Mouse (Mus musculus): ENCODE data around the gene Gm37240. TPM values are rescaled to one million over a fixed set of nuclear protein-coding genes. Genes with fewer than 3 reads are reported as not detected.

Gene Gm37240
- polyA plus RNA-seq, 1 experiment from 2014 or later: 0.52 TPM

DNA sequence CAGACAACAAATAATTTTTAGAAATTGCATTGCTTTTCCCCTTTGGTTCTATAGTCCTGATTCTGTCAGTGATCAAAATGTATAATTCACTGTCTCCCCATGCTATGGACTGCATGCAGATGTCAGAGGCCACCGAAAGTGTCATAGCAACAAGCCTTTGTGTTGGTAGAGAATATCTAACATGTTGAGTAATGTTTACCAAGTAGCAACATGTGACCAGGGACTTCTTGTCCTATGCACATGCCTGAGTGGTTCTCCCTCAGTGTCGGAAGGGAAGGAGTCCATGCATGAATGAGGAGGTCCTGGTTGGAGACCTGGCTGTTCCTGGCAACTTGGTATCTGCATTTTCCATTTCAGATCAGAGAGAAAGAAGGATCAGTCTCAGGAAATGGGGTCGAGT, 221.2 kb downstream of the Gm37240 start:
- Histone ChIP-seq H3K4me1 (no peaks in the 10 kb centered on the region), H3K27me3 (replicated peaks) (peaks cover 7% of the 10 kb centered on the region; the same call in 1 of the 2 replicates), H3K27ac (no peak overlapping the region), H3K9ac (no peak overlapping the region), H3K9me3 (replicated peaks) (no peaks in the 10 kb centered on the region), H3K4me2 (no peak overlapping the region), H3K36me3 (no peaks in the 10 kb centered on the region), H3K4me3 (no peak overlapping the region)
- ATAC-seq: no peak
- WGBS (ENCODE audit: insufficient replicate concordance): 53% methylated on average over 3 of the region's 3 CpGs

DNA sequence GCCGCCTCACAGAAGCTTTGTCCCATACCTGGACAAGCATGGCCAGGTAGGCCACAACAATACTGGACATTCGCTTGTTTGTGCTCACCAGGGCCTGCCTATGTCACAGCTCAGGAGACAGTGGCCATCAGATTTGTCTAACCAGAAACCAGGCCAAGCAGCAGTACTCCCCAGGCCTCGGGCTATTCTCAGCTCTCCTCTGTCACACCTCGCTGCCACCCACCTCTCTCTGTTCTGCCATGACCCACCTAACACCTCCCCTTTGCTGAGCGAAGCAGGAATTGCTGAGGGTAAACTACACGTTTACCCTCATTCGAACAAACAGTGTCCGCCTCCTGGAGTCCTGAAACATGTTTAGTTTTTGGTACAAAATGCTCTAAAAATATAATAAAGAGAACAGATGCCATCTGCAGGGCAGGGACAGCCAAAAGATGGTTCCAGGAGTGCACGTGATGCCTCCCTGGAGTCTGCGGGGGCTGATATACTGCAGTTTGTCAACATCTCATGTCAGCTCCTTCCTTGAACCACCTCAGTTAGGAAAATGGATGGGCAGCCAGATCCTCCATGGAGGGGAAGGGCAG, 222.6 kb downstream of the Gm37240 start:
- H3K4me1 ChIP-seq: no peaks in the 10 kb centered on the region
- no peak overlapping the region for H3K9ac ChIP-seq
- no peak for ATAC-seq
- peaks cover 7% of the 10 kb centered on the region; the same call in 1 of the 2 replicates for H3K27me3 ChIP-seq (replicated peaks)
- H3K4me2 ChIP-seq: no peak overlapping the region
- no peak overlapping the region for H3K27ac ChIP-seq
- H3K4me3 ChIP-seq: no peak overlapping the region
- no peaks in the 10 kb centered on the region for H3K9me3 ChIP-seq (replicated peaks)
- 71% methylated on average over 10 of the region's 10 CpGs for WGBS (ENCODE audit: insufficient replicate concordance)
- H3K36me3 ChIP-seq: no peaks in the 10 kb centered on the region

DNA sequence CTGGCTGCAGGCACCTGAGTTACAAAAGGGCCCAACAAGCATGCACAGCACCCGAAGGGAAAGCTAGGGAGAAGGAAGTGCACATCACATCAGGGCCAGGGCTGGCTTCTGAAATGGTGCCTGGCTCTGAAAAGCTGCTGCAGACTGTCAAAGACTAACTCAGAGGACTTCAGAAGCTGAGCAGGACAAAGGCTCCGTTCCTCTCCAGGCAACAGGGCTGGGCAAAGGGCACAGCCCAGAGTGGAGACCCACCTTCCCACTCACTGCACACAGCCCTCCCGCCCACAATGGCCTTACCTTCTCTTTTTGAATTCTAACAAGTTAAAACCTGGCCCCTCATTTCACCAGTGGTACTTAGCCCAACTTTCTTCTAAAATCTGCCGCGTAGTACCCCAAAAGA, 223.5 kb downstream of the Gm37240 start:
- H3K4me2 ChIP-seq: no peak overlapping the region
- H3K27ac ChIP-seq: no peak overlapping the region
- H3K4me3 ChIP-seq: no peak overlapping the region
- no peaks in the 10 kb centered on the region for H3K4me1 ChIP-seq
- no peak for ATAC-seq
- no peaks in the 10 kb centered on the region for H3K9me3 ChIP-seq (replicated peaks)
- WGBS (ENCODE audit: insufficient replicate concordance): 70% methylated on average over 5 of the region's 5 CpGs
- no peak overlapping the region for H3K9ac ChIP-seq
- H3K36me3 ChIP-seq: no peaks in the 10 kb centered on the region
- peaks cover 7% of the 10 kb centered on the region; the same call in 1 of the 2 replicates for H3K27me3 ChIP-seq (replicated peaks)

DNA sequence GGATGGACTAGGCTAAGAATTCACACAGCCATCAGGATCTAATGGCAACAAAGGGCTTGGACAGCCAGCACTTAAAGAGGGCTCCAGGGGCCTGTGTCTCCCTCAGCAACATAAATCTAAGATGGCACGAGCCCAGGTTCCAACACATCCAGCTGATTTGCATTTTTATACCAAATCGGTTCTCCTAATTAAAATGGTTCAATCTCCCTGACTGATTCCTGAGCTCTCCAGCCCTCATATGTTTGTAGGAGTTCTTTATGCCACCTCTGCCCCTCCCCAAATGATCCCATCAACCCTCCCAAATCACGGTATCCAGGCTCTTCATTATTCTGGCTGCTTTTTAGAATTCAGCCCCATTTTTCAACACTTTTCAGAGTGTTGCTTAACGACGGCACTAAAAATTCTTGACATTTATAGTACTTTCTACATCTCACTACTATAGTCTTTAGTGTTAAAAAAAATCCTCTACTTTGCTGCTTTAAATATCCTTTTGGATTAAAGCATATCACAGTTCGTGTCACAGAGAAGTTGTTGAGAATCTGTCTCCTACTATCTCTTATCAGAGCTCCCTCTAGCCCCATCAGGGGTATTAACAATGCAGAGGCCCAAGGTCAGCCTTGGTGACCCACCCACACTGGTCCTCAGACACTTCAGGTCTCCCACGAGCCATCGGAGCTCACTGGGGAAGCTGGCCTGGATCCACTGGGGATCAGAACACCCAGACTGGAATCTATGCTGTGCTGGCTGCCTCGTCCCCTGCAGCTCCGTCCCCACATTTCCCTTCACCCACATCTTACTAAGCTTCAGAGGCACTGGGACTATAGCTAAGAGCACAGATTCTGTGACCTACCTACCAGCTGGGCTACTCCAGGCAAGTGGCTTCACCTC, 225.1 kb downstream of the Gm37240 start:
- Histone ChIP-seq H3K36me3 (no peaks in the 10 kb centered on the region), H3K4me1 (no peaks in the 10 kb centered on the region), H3K9me3 (replicated peaks) (no peaks in the 10 kb centered on the region), H3K27me3 (replicated peaks) (peaks cover 7% of the 10 kb centered on the region; the same call in 1 of the 2 replicates), H3K27ac (no peak overlapping the region), H3K4me3 (no peak overlapping the region), H3K9ac (no peak overlapping the region), H3K4me2 (no peak overlapping the region)
- 64% methylated on average over 10 of the region's 10 CpGs for WGBS (ENCODE audit: insufficient replicate concordance)
- no peak for ATAC-seq

DNA sequence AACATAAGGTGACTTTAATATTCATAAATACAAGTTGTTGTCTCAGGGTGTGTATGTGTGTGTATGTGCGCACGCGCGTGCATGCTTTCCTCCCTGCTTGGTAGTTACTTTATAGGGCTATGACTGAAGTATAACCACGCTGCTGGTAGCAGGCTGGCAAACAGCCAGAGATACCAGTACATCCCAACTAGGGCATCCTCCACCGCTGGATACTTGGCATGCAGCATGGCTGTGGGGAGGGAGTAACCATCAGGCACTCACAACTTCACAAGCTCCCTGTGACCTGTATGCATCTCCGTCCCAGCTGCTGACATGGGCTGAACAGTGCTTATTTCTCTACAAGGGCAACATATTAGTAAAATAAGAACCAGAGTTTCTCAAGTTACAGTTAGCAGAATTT, 227.6 kb downstream of the Gm37240 start:
- no peak overlapping the region for H3K27ac ChIP-seq
- H3K9ac ChIP-seq: no peak overlapping the region
- ATAC-seq: no peak
- H3K9me3 ChIP-seq (replicated peaks): no peaks in the 10 kb centered on the region
- H3K4me2 ChIP-seq: no peak overlapping the region
- H3K4me1 ChIP-seq: no peaks in the 10 kb centered on the region
- H3K4me3 ChIP-seq: no peak overlapping the region
- H3K36me3 ChIP-seq: no peaks in the 10 kb centered on the region; the same call in 1 of the 2 replicates
- peaks cover 7% of the 10 kb centered on the region; the same call in 1 of the 2 replicates for H3K27me3 ChIP-seq (replicated peaks)
- 80% methylated on average over 7 of the region's 7 CpGs for WGBS (ENCODE audit: insufficient replicate concordance)

DNA sequence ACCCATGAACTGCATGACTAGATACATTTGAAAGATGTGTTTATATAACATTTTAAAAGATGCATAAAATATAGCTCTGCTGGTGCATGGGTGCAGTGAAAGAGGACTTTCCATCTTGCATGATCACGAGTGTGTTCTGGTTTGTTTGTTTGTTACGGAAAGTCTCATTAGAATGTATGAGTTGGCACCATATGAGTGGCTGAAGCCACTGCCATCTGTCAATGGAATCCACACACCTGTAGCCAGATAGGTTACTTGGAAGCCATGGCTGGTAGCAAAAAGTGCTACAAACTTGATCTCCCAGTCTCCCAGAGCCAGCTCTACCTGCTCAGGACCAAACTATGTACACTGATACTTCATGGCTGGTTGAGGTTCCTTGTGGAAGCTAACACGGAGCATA, 231.8 kb downstream of the Gm37240 start:
- Histone ChIP-seq H3K4me3 (no peak overlapping the region), H3K36me3 (peaks cover 9% of the 10 kb centered on the region), H3K4me1 (peaks cover 9% of the 10 kb centered on the region), H3K4me2 (no peak overlapping the region), H3K9ac (no peak overlapping the region), H3K9me3 (replicated peaks) (no peaks in the 10 kb centered on the region), H3K27ac (no peak overlapping the region), H3K27me3 (replicated peaks) (no peaks in the 10 kb centered on the region)
- ATAC-seq: no peak
- WGBS (ENCODE audit: insufficient replicate concordance): 82% methylated on average over 3 of the region's 3 CpGs

DNA sequence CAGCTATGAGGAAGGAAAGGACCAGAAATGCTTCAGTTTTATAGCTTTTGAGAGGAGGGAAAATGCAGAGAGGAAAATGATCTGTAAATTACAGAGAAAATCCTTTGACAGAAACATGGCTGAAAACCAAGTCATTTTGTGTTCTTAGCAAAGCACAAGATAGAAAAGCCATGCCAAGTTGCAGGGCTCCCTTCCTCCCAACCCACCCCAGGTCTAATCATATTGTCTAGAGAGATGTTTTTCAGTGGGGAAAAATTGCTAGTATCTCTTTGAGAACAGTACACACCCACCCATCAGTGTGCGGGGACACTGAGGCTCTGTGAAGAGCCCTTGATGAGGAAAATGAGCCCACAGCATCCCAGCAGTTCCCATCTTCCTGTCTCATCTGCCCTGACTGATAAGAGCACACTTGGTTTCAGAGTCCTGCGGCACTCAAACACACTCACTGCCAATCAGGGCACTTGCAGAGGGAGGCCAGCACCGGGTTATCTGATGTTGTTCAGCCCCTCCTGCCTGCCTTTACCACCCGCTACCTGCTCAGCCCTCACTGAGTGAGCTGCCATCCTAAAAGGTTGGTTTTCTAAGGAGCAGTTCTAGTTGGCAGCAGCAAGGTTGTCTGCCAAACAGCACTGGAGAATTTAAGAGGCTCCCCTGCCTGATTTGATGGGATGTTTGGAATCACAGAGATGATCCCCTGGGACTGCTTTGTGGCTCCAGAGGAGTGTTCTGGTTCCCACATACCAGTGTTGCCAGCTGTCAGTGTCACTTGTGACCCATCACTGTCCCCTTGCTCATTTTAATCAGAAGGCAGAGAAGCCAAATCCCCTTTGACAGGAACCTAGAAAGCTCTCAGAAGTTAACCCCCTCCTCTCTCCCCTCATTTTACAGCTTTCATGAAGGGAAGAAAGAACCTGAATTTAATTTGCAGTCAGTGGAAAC, 234.3 kb downstream of the Gm37240 start:
- H3K4me2 ChIP-seq: no peak overlapping the region
- H3K4me1 ChIP-seq: peaks cover 14% of the 10 kb centered on the region
- H3K27ac ChIP-seq: no peak overlapping the region
- no peak overlapping the region for H3K9ac ChIP-seq
- no peaks in the 10 kb centered on the region for H3K9me3 ChIP-seq (replicated peaks)
- WGBS (ENCODE audit: insufficient replicate concordance): 26% methylated on average over 4 of the region's 4 CpGs
- H3K36me3 ChIP-seq: peaks cover 18% of the 10 kb centered on the region
- no peaks in the 10 kb centered on the region for H3K27me3 ChIP-seq (replicated peaks)
- H3K4me3 ChIP-seq: no peak overlapping the region
- peak; percentile 54; the same call in 1 of the 2 replicates for ATAC-seq

DNA sequence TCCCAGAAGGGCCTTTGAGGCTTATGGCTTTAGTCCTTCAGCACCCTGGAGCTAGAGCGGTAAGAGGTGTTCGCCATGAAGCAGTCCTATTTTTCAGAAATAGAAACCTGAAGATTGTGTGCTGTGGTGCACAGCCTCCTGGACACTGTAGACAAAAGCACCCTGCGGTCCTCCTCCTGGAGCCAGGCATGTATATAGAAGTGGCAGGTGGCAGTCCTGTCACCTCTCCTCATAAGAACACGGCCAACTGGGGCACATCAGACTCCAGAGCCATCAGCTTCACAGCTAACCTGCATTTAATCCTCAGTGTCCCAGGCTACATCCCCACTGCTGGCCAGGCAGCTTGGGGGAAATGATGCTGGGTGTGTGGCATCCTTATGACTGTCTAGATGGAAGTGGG, 238.1 kb downstream of the Gm37240 start:
- Histone ChIP-seq H3K9ac (no peak overlapping the region), H3K9me3 (replicated peaks) (no peaks in the 10 kb centered on the region), H3K36me3 (peaks cover 13% of the 10 kb centered on the region), H3K4me2 (no peak overlapping the region), H3K27me3 (replicated peaks) (no peaks in the 10 kb centered on the region), H3K27ac (no peak overlapping the region), H3K4me1 (peaks cover 17% of the 10 kb centered on the region), H3K4me3 (no peak overlapping the region)
- no peak for ATAC-seq
- 82% methylated on average over 4 of the region's 4 CpGs for WGBS (ENCODE audit: insufficient replicate concordance)

DNA sequence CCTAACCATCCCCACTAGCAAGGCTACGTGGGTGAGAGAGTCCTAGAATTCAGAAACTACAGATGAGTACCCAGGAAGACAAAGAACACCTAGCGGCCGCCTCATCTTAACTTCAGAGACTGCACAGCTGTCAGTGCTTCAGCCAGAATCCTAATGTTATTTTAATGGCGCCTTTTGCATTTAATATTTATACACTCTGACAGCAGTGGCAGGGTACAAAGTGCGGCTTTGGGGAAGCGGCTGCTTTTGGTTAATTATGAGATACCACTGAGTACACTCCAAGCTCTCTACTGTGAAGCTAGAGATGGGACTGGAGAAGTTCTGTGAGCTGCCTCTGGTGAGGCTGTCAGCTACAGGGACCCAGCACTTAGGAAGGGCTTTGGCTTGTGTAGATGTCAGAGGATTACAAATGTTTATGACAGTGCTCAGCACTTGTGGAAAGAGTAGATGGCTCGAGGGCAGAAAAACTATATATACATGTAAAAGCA, 241.8 kb downstream of the Gm37240 start:
- Histone ChIP-seq H3K4me1 (peaks cover 8% of the 10 kb centered on the region; the same call in 1 of the 2 replicates), H3K9me3 (replicated peaks) (no peaks in the 10 kb centered on the region), H3K4me2 (no peak overlapping the region), H3K27ac (no peak overlapping the region), H3K27me3 (replicated peaks) (no peaks in the 10 kb centered on the region), H3K36me3 (peaks cover 9% of the 10 kb centered on the region; the same call in 1 of the 2 replicates), H3K4me3 (no peak overlapping the region), H3K9ac (no peak overlapping the region)
- WGBS (ENCODE audit: insufficient replicate concordance): 80% methylated on average over 7 of the region's 7 CpGs
- no peak for ATAC-seq

DNA sequence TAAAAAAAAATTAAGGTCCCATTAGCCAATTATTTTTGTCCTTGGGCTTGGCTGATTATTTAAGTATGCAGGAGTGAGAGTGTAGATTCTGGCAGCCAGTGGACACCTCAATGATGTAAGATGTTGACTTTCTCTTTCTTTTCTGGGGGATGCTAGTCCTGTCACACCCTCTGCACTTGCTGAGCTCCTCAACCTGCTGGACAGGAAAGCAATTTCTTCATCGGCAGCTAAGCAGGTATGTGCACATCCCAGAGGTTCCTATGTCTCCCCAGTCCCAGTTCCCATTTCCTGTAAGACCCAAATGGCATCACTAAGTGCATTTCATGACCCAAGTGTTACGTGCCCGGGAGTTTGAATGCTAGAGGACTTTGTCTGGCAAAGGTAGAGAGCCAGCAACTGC, 242.5 kb downstream of the Gm37240 start:
- ATAC-seq: no peak
- Histone ChIP-seq H3K4me2 (no peak overlapping the region), H3K27me3 (replicated peaks) (no peaks in the 10 kb centered on the region), H3K4me3 (no peak overlapping the region), H3K36me3 (peaks cover 9% of the 10 kb centered on the region; the same call in 1 of the 2 replicates), H3K9me3 (replicated peaks) (no peaks in the 10 kb centered on the region), H3K27ac (no peak overlapping the region), H3K9ac (no peak overlapping the region), H3K4me1 (peaks cover 8% of the 10 kb centered on the region; the same call in 1 of the 2 replicates)
- WGBS (ENCODE audit: insufficient replicate concordance): 86% methylated on average over 3 of the region's 3 CpGs

DNA sequence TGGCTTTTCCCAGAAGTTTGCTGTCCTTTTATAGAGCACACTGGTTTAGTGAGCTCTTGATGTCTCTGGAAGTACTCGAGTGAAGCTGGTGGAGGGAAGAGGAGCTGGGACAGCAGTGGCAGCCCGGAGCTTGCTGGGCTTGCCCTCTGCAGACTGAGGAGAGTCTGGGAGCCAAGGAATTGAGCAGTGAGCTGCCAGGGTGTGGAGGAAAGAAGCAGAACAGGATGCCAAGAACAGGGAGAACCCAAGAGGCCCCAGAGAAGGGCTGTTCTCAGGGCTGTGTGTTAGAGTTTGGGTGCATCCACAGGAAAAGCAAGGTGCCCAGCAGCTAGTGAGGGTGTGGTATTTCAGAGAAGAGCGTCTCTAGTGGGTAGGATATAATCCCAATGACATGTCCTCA, 245.6 kb downstream of the Gm37240 start:
- Histone ChIP-seq H3K4me1 (no peaks in the 10 kb centered on the region), H3K27ac (no peak overlapping the region), H3K27me3 (replicated peaks) (no peaks in the 10 kb centered on the region), H3K4me3 (no peak overlapping the region), H3K9ac (no peak overlapping the region), H3K9me3 (replicated peaks) (no peaks in the 10 kb centered on the region), H3K36me3 (no peaks in the 10 kb centered on the region), H3K4me2 (no peak overlapping the region)
- ATAC-seq: no peak
- 75% methylated on average over 3 of the region's 3 CpGs for WGBS (ENCODE audit: insufficient replicate concordance)
